Mouse (Mus musculus): ENCODE data around the gene Gm42417.

- TF ChIP-seq CTCF (IDR thresholded peaks at IDR 0.05; ENCODE audit: low read depth) (no peak), EP300 (optimal IDR thresholded peaks at IDR 0.05) (no peak)
Observed at GRCm38 (mm10) chr1:36587860-36588259, 48.6 kb upstream of the Gm42417 start.
